Mouse (Mus musculus): ENCODE measurements around the gene Nmnat2. TPM values are rescaled to one million over a fixed set of nuclear protein-coding genes. Genes with fewer than 3 reads are reported as not detected.

Nmnat2 gene
- total RNA-seq, 2 experiments from 2014 or later: not detected

- ATAC-seq (replicated peaks; ENCODE audit: low FRiP score, poor library complexity, severe bottlenecking): no peak
These were observed 88.5 kb downstream of the Nmnat2 start for GRCm38 (mm10) chr1:153043332-153043731.

GRCm38 (mm10) chr1:153045368-153045767, 90.6 kb downstream of the Nmnat2 start:
- ATAC-seq (replicated peaks; ENCODE audit: low FRiP score, poor library complexity, severe bottlenecking): no peak

GRCm38 (mm10) chr1:153048147-153048878, 93.5 kb downstream of the Nmnat2 start:
- ATAC-seq (replicated peaks; ENCODE audit: low FRiP score, poor library complexity, severe bottlenecking): no peak

- no peak for ATAC-seq (replicated peaks; ENCODE audit: low FRiP score, poor library complexity, severe bottlenecking)
These were observed 94.7 kb downstream of the Nmnat2 start for GRCm38 (mm10) chr1:153049451-153049850.

- ATAC-seq (replicated peaks; ENCODE audit: low FRiP score, poor library complexity, severe bottlenecking): no peak
These were observed 96.7 kb downstream of the Nmnat2 start for GRCm38 (mm10) chr1:153051474-153051873.

- ATAC-seq (replicated peaks; ENCODE audit: low FRiP score, poor library complexity, severe bottlenecking): no peak
These were observed 98.8 kb downstream of the Nmnat2 start for GRCm38 (mm10) chr1:153053619-153054018.

GRCm38 (mm10) chr1:153054112-153054821, 99.5 kb downstream of the Nmnat2 start:
- ATAC-seq (replicated peaks; ENCODE audit: low FRiP score, poor library complexity, severe bottlenecking): no peak

GRCm38 (mm10) chr1:153058290-153058689, 103.5 kb downstream of the Nmnat2 start:
- ATAC-seq (replicated peaks; ENCODE audit: low FRiP score, poor library complexity, severe bottlenecking): no peak

- no peak for ATAC-seq (replicated peaks; ENCODE audit: low FRiP score, poor library complexity, severe bottlenecking)
These were observed 104.8 kb downstream of the Nmnat2 start for GRCm38 (mm10) chr1:153059626-153060025.

- ATAC-seq (replicated peaks; ENCODE audit: low FRiP score, poor library complexity, severe bottlenecking): no peak
These were observed 107.8 kb downstream of the Nmnat2 start for GRCm38 (mm10) chr1:153062547-153062946.

- ATAC-seq (replicated peaks; ENCODE audit: low FRiP score, poor library complexity, severe bottlenecking): no peak
These were observed 110.1 kb downstream of the Nmnat2 start for GRCm38 (mm10) chr1:153064784-153065390.

GRCm38 (mm10) chr1:153065473-153066386, 110.9 kb downstream of the Nmnat2 start:
- no peak for ATAC-seq (replicated peaks; ENCODE audit: low FRiP score, poor library complexity, severe bottlenecking)

- no peak for ATAC-seq (replicated peaks; ENCODE audit: low FRiP score, poor library complexity, severe bottlenecking)
These were observed 111.6 kb downstream of the Nmnat2 start for GRCm38 (mm10) chr1:153066387-153066781.

- no peak for ATAC-seq (replicated peaks; ENCODE audit: low FRiP score, poor library complexity, severe bottlenecking)
These were observed 116.8 kb downstream of the Nmnat2 start for GRCm38 (mm10) chr1:153071563-153071962.

GRCm38 (mm10) chr1:153071995-153072394, 117.2 kb downstream of the Nmnat2 start:
- ATAC-seq (replicated peaks; ENCODE audit: low FRiP score, poor library complexity, severe bottlenecking): no peak

GRCm38 (mm10) chr1:153072711-153073110, 117.9 kb downstream of the Nmnat2 start:
- no peak for ATAC-seq (replicated peaks; ENCODE audit: low FRiP score, poor library complexity, severe bottlenecking)

GRCm38 (mm10) chr1:153073441-153073840, 118.6 kb downstream of the Nmnat2 start:
- ATAC-seq (replicated peaks; ENCODE audit: low FRiP score, poor library complexity, severe bottlenecking): no peak

- no peak for ATAC-seq (replicated peaks; ENCODE audit: low FRiP score, poor library complexity, severe bottlenecking)
These were observed 120.4 kb downstream of the Nmnat2 start for GRCm38 (mm10) chr1:153075087-153075736.

GRCm38 (mm10) chr1:153075955-153076354, 121.2 kb downstream of the Nmnat2 start:
- no peak for ATAC-seq (replicated peaks; ENCODE audit: low FRiP score, poor library complexity, severe bottlenecking)

Data from erythroid progenitor cell, adult 5-6 weeks (primary cell).